Mouse (Mus musculus): ENCODE results near the gene Alpk3. TPM values are rescaled to one million over a fixed set of nuclear protein-coding genes. Genes with fewer than 3 reads are reported as not detected.
"Not testable (repeated sequence)": the region's sequence is repeated elsewhere in the genome, so short reads cannot be mapped to it uniquely, and the experiment has no call there.

Gene Alpk3
- total RNA-seq, 2 experiments from 2014 or later, result 213 to 256 TPM

DNA sequence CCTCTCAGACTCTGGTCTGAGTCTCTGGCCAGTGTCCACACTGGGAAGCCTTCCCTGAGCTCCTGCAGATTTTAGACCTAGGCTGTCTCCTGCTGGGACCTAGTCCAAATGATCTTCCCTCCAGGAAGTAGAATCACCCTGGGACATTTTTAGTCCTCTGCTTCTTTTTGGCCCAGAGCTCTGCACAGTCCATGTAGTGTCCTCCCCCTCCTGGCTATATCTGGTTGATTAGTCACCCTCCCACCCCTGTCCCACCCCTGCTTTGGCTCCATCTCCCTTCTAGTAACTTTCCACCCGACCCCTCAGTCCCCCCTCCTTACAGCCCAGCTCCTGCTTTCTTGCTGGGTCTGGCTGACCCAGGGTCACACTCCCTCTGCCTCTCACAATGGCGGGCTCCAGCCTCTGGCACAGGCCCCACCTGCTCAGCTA lies 75.5 kb downstream of the Alpk3 start:
- DNase-seq, result peak; percentile 77

DNA sequence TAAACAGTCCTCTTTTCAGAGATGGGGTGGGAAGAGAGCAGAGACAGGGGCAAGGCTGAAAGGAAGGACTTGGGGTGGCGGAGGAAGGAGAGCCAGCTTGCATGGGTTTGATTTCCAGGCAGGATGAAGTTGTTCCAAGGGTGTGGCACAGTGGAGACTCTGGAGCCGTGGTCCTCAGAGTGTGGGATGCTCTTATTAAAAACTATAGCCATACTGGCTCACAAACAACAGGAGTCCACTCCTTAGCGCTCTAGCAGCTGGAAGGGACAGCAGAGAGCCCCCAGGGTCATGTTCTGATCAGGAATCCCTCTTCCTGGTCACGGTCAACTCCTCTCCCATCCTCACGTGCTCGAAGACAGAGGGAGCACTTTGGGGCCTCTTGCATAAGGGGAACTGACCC lies 76.0 kb downstream of the Alpk3 start:
- DNase-seq, result peak; percentile 63

DNA sequence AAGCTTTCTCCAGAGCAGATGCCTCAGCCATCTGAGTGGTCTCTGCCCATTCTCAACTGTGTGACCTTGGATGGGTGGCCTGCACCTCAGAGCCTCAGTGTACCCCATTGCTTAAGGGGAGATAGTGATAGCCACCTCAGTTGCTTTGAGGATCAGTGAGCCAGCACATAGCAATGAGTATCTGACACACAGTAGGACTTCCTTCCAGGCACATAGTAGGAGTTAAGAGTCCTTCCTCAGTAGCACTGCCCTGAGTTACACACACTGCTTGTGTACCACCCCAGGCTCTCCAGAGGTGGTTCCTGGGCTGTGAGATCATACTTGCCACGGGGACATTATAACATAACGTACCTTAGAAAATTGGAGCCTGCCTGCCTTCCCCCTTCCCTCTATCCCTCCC lies 76.5 kb downstream of the Alpk3 start:
- DNase-seq, result no peak

DNA sequence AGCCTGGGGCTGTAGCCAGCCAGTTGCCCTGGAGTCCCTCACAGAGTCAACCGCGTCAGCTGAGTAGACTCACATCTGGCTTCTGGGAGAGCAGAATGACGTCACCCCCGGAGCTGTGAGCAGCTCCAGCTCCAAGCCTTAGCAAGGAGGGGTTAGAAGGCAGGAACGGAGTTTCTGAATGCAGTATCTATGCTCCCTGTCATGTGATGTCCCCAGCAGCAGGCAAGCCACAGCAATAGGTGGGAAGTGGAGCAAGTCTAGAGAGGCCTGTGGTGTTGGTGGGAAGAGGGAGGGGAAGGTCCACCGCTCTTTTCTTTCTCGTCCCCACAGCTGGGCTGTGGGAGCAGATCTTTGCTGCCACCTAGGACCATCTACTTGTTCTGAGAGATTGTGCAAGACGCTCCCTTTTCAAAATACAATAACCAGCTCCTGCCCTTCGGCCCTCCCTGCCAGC lies 77.2 kb downstream of the Alpk3 start:
- DNase-seq, result peak; percentile 83

DNA sequence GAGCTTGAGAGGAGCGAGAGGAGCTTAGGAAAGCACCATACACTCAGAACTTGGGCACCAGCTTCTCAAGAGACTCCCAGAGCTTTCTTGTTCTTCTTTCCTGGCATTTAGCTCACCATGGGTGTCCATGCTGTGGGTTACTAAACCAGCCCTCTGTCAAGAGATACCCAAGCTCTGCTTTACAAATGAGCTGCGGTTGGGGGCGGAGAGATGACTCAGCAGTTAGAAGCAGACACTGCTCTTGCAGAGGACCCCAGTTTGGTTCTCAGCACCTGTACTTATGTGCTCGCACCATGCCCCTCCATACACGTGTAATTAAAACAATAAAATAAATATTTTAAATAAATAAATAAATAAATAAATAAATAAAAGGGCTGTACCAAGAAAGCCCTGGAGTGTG lies 79.9 kb downstream of the Alpk3 start:
- no peak for DNase-seq

DNA sequence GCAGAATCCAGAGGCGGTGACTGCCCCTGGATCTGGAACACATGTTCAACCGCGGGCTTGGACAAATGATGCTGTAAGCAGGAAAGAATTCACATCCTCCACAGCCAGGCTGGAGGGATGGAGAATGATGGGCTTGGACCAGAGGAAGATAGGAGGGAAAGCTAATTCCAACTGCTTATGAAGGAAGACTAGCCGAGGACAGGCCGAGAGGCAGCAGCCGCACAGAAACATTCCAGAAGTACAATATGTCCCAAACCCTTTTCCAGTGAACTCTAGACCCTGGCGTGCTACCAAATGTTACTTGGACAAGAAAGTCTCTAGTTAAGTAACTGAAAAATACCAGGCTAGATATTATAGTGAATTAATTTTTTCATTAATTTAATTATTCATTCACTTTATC lies 81.7 kb downstream of the Alpk3 start:
- DNase-seq, result peak; percentile 79

DNA sequence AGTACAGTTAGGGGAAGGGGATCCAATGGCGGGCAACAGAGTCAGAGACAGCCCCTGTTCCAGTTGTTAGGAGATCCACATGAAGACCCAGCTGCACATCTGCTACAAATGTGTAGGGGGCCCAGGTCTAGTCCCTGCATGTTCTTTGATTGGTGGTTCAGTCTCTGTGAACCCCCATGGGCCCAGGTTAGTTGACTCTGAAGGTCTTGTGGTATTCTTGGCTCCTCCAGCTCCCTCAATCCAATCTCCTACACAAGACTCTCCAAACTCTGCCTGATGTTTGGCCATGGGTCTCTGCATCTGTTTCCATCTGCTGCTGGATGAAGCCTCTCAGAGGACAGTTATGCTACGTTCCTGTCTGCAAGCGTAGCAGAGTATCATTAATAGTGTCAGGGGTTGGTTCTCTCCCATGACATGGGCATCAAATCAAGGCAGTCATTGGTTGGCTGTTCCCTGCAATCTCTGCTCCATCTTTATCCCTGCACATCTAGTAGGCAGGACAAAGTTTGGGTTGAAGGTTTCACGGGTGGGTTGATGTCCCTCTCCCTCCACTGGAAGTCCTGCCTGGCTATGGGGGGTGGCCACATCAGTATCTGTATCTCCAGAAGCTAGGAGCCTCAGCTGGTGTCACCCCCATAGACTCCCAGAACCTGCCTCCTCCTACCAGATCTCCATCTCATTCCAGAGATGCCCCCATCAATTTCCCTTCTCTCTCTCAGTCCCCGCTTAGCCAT lies 82.4 kb downstream of the Alpk3 start:
- no peak for DNase-seq

DNA sequence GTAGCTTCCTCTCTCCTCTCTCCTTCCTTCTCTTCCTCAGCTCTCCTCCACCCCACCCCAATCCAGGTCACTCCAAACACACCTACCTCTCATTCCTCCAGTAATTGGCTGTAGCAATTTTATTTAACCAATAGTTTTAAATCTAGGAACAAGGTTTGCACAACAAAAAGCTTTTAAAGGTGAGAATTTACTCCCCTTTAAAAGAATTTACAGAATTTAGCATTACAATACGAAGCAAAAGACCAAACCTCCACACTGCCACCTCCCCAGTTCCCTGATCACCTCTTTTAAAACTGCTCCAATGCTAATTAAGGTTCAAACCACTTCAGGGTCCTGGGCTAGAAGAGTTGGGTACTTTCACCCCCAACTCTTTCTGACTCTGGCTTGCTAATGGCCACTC lies 84.1 kb downstream of the Alpk3 start:
- no peak for DNase-seq

DNA sequence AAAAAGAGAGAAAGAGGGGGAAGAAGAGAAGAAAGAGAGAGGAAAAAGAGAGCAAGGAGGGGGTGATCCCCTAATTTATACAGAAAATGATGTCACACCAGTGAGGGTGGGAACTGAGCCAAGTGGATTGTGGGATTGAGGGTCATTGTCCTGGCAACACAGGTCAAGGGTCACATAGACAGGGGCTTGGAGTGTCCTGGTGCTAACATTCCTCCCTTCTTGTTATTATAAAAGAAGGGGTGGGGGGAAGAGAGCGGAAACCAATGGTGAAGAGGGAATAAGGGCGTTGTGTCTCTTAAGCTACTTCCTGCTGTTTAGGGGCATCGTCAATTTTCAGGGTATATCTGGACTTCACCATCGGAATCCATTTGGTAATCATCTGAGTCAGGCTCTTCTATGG lies 85.7 kb downstream of the Alpk3 start:
- not testable (repeated sequence) for DNase-seq

DNA sequence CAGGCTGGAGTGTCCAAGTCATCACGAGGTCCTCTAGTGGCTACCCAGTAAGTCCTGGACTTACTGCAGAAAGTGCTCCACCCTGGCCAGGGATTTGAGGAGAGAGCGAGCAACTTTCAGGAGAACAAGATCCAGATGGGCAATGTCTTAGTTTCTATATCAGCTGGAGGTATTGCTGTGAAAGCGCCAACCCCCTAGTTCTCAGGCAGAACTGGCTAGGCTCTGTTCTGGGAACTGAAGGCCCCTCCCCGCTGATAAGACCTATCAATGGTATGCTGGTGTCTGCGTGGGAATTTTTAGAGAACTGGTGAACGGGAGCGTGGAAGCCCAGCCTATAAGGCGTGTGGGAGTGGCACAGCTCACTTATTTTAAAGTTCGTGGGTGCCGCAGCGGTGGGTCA lies 92.4 kb downstream of the Alpk3 start:
- no peak for DNase-seq

DNA sequence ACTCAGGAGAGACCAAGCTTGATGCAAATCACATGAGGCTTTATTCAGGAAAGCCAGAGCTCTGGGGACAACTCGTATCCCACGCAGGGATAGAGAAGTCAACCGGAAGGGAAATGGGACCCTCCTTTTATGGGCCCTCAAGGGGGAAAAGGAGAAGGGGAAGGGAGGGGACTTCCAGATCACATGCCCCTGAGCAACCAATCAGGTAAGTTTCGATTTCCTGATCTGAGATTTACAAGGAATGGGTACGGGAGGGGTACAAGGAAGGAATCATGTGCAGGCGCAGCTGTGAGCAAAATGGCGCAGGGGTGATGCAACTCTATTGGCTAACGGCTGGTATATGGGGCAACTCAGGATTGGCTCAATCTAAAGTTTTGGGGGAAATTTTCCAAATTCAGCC lies 93.8 kb downstream of the Alpk3 start:
- no peak for DNase-seq

DNA sequence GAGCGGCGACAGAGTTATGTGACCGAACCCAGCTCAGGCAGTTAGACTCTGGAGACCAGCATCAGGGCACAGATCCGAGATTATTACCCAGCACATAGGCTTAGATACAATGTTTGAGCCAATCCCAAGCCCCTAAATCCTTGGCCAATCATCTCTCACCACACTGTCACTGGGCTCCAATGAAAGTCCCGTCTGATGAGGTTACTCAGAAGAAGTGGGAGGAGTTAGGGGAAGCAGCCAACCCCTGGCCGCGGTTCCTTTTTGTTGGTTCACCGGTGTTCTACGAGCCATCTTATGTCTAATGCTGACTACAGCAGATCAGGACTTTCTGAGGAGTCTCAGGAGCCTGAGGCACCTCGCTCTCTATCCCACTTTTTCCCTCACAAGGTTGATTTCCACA lies 94.9 kb downstream of the Alpk3 start:
- no peak for DNase-seq

DNA sequence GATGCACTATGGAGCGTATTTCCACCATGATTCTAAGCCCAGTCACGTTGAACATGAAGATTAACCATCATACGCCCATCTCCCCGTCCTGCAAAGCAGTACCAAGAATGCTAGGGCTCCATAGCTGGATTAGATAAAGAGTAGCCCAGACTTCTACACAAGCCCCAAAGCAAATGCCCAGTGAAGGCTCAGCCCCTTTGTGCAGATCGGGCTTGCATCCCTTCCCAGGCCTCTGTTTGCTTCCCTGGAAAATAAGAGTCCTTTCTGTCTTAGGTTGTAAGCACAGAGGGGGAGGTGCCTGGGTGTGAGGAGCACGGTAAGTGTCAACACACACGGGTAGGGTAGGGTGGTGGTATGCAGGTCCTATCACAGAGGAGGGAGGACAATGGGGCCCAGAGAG lies 95.4 kb downstream of the Alpk3 start:
- DNase-seq, result no peak

DNA sequence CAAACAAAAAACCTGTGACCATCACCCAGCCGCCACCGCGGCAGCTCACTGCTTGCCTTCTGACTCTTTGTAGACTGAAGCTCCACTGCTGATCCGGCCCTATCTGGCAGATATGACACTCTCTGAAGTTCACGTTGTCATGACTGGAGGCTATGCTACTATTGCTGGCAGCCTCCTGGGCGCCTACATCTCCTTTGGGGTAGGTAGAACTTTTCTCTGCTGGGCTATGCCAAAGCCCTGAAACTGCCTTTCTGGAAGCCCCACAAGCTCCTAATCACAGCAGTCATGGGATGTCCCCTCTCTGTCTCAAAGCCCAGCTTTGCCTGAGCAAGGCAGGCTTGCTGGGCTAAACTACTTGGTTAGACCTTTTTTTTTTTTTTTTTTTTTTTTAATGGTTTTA lies 95.9 kb downstream of the Alpk3 start:
- no peak for DNase-seq

DNA sequence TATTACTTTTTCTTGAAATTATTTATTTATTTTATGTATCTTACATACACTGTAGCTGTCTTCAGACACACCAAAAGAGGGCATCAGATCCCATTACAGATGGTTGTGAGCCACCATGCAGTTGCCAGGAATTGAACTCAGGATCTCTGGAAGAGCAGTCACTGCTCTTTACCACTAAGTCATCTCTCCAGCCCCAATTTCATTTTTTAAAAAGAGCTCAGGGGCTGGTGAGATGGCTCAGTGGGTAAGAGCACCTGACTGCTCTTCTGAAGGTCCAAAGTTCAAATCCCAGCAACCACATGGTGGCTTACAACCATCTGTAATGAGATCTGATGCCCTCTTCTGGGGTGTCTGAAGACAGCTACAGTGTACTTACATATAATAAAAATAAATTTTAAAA lies 96.8 kb downstream of the Alpk3 start:
- not testable (repeated sequence) for DNase-seq

DNA sequence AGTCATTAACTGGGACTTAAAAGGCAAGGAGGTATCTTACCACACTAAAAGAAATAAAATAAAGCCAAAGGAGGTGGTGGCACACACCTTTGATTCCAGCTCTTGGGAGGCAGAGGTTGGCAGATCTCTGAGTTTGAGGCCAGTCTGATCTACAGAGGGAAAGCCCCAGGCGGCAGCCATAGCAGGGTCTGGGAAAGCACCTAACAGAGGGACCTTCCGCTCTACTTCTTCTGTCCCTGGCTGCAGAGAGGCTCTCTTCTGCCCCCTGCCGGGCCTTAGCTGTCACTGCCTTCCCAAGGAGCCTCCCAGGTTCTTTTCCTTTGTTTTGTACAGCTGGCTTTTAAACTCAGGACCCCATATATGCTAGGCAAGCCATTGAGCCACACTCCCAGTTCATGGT lies 97.6 kb downstream of the Alpk3 start:
- DNase-seq, result peak; percentile 49

Other genes starting within 250 kb of the Alpk3 start
- gene Iqgap1, start 231.6 kb upstream of the Alpk3 start, total RNA-seq (2021), result 10 to 100 TPM; 16.8 to 18.8 TPM
- 1 to 10 TPM; 1.5 to 1.6 TPM for gene Zscan2, start 196.7 kb upstream of the Alpk3 start, total RNA-seq (2021)
- gene Wdr73, start 156.3 kb upstream of the Alpk3 start, total RNA-seq (2021), result 1 to 10 TPM; 3.1 to 4.2 TPM
- 1 to 10 TPM; 2.2 to 2.7 TPM for gene Nmb, start 152.5 kb upstream of the Alpk3 start, total RNA-seq (2021)
- 10 to 100 TPM; 25.4 to 29.9 TPM for gene Sec11a, start 109.8 kb upstream of the Alpk3 start, total RNA-seq (2021)
- 10 to 100 TPM; 10.2 to 10.6 TPM for gene Zfp592, start 63.9 kb upstream of the Alpk3 start, total RNA-seq (2021)
- under 1 TPM; 0.19 to 0.20 TPM for gene Slc28a1, start 57.2 kb downstream of the Alpk3 start, total RNA-seq (2021)
- 1 to 10 TPM; 5.2 to 8.3 TPM for gene Pde8a, start 156.0 kb downstream of the Alpk3 start, total RNA-seq (2021)